Mouse (Mus musculus): ENCODE results near the gene Tmem47. TPM values are rescaled to one million over a fixed set of nuclear protein-coding genes. Genes with fewer than 3 reads are reported as not detected.

Gene Tmem47
- total and polyA plus RNA-seq, 3 experiments: not detected

- dilution Hi-C loops (cut with MboI; ENCODE audit: extremely low pct_ligation_motif_present, extremely low pct_unique_long_range_greater_than_20kb, low sequenced_read_pairs): no loop called here
- DNase-seq (ENCODE audit: extremely low read depth): no peak
- Histone ChIP-seq H3K9ac (ENCODE audit: insufficient read depth, low read depth) (no peak overlapping the region), H3K27ac (ENCODE audit: insufficient read depth, low read depth) (no peak overlapping the region), H3K79me2 (replicated peaks; ENCODE audit: control insufficient read depth, extremely low read depth, insufficient read depth, poor library complexity, severe bottlenecking) (no peaks in the 10 kb centered on the region), H3K9me3 (replicated peaks; ENCODE audit: low read length) (peaks cover 11% of the 10 kb centered on the region), H3K36me3 (replicated peaks in 1 of 2; ENCODE audit: control insufficient read depth in 1 of 2, insufficient read depth in 1 of 2, low read length in 1 of 2) (no peaks in the 10 kb centered on the region), H3K27me3 (replicated peaks) (no peaks in the 10 kb centered on the region), H3K4me3 (replicated peaks in 1 of 3; ENCODE audit: low read depth in 2 of 3, low read length in 2 of 3, poor library complexity in 1 of 3) (no peak overlapping the region), H3K4me1 (ENCODE audit: control insufficient read depth in 1 of 2, insufficient read depth in 2 of 2) (no peaks in the 10 kb centered on the region), H3K4me2 (ENCODE audit: insufficient read depth, low read depth, poor library complexity, severe bottlenecking) (no peak overlapping the region)
- no peak for TF ChIP-seq HCFC1 (IDR thresholded peaks at IDR 0.05; ENCODE audit: low read depth, low read length)
- in situ Hi-C loops (cut with MboI; ENCODE audit: low pct_ligation_motif_present, low pct_unique_long_range_greater_than_20kb, low sequenced_read_pairs): no loop called here
These were observed 3.3 kb downstream of the Tmem47 start for GRCm38 (mm10) chrX:81073834-81074233.

- Histone ChIP-seq H3K9me3 (replicated peaks; ENCODE audit: low read length) (no peaks in the 10 kb centered on the region), H3K4me1 (ENCODE audit: control insufficient read depth in 1 of 2, insufficient read depth in 2 of 2) (no peaks in the 10 kb centered on the region), H3K9ac (ENCODE audit: insufficient read depth, low read depth) (no peak overlapping the region), H3K27ac (ENCODE audit: insufficient read depth, low read depth) (no peak overlapping the region), H3K79me2 (replicated peaks; ENCODE audit: control insufficient read depth, extremely low read depth, insufficient read depth, poor library complexity, severe bottlenecking) (no peaks in the 10 kb centered on the region), H3K4me3 (replicated peaks in 1 of 3; ENCODE audit: low read depth in 2 of 3, low read length in 2 of 3, poor library complexity in 1 of 3) (no peak overlapping the region), H3K27me3 (replicated peaks) (no peaks in the 10 kb centered on the region), H3K4me2 (ENCODE audit: insufficient read depth, low read depth, poor library complexity, severe bottlenecking) (no peak overlapping the region), H3K36me3 (replicated peaks in 1 of 2; ENCODE audit: control insufficient read depth in 1 of 2, insufficient read depth in 1 of 2, low read length in 1 of 2) (no peaks in the 10 kb centered on the region)
- TF ChIP-seq IRF4 (IDR thresholded peaks at IDR 0.05; ENCODE audit: low read depth, low read length) (no peak), KAT2A (IDR thresholded peaks at IDR 0.05; ENCODE audit: insufficient replicate concordance, low read length) (no peak), ELF1 (IDR thresholded peaks at IDR 0.05; ENCODE audit: low read depth, low read length) (no peak), BHLHE40 (IDR thresholded peaks at IDR 0.05; ENCODE audit: low read depth, low read length) (no peak), MYC (IDR thresholded peaks at IDR 0.05; ENCODE audit: low read depth, low read length) (no peak), USF2 (conservative IDR thresholded peaks at IDR 0.05; ENCODE audit: low read depth, low read length) (no peak), SIN3A (IDR thresholded peaks at IDR 0.05; ENCODE audit: low read length) (no peak), NRF1 (IDR thresholded peaks at IDR 0.05; ENCODE audit: low read depth, low read length) (no peak), CTCF (conservative IDR thresholded peaks at IDR 0.05 in 1 of 2, IDR thresholded peaks at IDR 0.05 in 1 of 2; ENCODE audit: low read depth in 2 of 2, low read length in 2 of 2) (no peak), MXI1 (IDR thresholded peaks at IDR 0.05; ENCODE audit: low read depth, low read length) (no peak), E2F4 (IDR thresholded peaks at IDR 0.05; ENCODE audit: insufficient replicate concordance, low read depth, low read length) (no peak), MAFK (IDR thresholded peaks at IDR 0.05; ENCODE audit: insufficient replicate concordance, low read length) (no peak), ZMIZ1 (IDR thresholded peaks at IDR 0.05; ENCODE audit: low read depth, low read length) (no peak), JUN (IDR thresholded peaks at IDR 0.05; ENCODE audit: insufficient read depth, low read depth, low read length) (no peak), GABPA (IDR thresholded peaks at IDR 0.05; ENCODE audit: insufficient replicate concordance, low read depth, low read length) (no peak), CHD1 (IDR thresholded peaks at IDR 0.05; ENCODE audit: low read depth, low read length) (no peak)
- dilution Hi-C loops (cut with MboI; ENCODE audit: extremely low pct_ligation_motif_present, extremely low pct_unique_long_range_greater_than_20kb, low sequenced_read_pairs) (no loop called here), in situ Hi-C loops (cut with MboI; ENCODE audit: low pct_ligation_motif_present, low pct_unique_long_range_greater_than_20kb, low sequenced_read_pairs) (no loop called here)
- no peak for DNase-seq (ENCODE audit: extremely low read depth)
These were observed 8.0 kb downstream of the Tmem47 start for GRCm38 (mm10) chrX:81078522-81078921.

All from CH12.LX (cell line).